Mouse (Mus musculus): ENCODE results near the gene Pax9.

DNA sequence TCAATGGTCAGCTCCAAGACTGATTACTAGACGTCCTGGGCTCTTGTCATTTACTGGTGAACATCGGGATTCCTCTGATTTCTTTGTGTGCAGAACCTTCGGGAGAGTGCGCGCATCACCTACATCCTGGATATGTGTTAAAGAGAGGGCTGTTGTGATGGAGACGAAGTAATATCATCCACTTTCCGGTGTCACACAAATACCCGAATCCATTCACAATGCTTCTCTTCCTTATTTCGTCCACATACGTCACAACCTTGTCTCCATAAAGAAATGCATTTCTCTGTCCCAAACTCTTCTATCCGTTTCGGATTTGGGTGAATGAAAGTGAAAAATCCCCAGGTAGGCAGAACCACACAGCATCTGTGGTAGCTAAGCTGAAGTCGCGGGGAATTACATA lies 2.8 kb downstream of the Pax9 start:
- TF ChIP-seq POLR2A (IDR thresholded peaks at IDR 0.05; ENCODE audit: control insufficient read depth, extremely low read depth, insufficient read depth, low read length, poor library complexity) (no peak), CTCF (IDR thresholded peaks at IDR 0.05; ENCODE audit: borderline replicate concordance, control insufficient read depth, extremely low read depth, insufficient read depth, low read length, poor library complexity) (no peak)
